Mouse (Mus musculus) intestine, embryonic 15.5 days (tissue): ENCODE data around the gene Gsto1. TPM values are rescaled to one million over a fixed set of nuclear protein-coding genes. Genes with fewer than 3 reads are reported as not detected.
A peak's percentile ranks its signal among the peaks of the same experiment; 100 is the strongest.
"Not testable (repeated sequence)": the region's sequence is repeated elsewhere in the genome, so short reads cannot be mapped to it uniquely, and the experiment has no call there.

Source experiments
- ATAC-seq: fragments of 200-750 bp; cut with Nextera tagmentation; 2 replicates; pipeline ENCODE4 v1.8.0; 2017; ENCODE audit warnings: moderate TSS enrichment, moderate library complexity
- H3K27ac ChIP-seq: fragments of 300-500 bp; sonication (generic); 2 replicates; pipeline ENCODE4 v1.5.1; 2015; ENCODE audit warnings: mild to moderate bottlenecking, inconsistent platforms
- H3K27me3 ChIP-seq: fragments of 300-500 bp; sonication (generic); replicated peaks from 2 replicates; pipeline ENCODE4 v1.6.1; 2015; ENCODE audit warnings: inconsistent platforms
- H3K36me3 ChIP-seq: fragments of 300-500 bp; sonication (generic); 2 replicates; pipeline ENCODE4 v1.6.1; 2015; ENCODE audit warnings: inconsistent platforms
- H3K4me1 ChIP-seq: fragments of 300-500 bp; sonication (generic); replicated peaks from 2 replicates; pipeline ENCODE4 v1.6.1; 2015; ENCODE audit warnings: inconsistent platforms
- H3K4me2 ChIP-seq: fragments of 300-500 bp; sonication (generic); replicated peaks from 2 replicates; pipeline ENCODE4 v1.6.1; 2015; ENCODE audit warnings: mild to moderate bottlenecking, inconsistent platforms
- H3K4me3 ChIP-seq: fragments of 300-500 bp; sonication (generic); replicated peaks from 2 replicates; pipeline ENCODE4 v1.5.1; 2015; ENCODE audit warnings: inconsistent platforms
- H3K9ac ChIP-seq: fragments of 300-500 bp; sonication (generic); 2 replicates; pipeline ENCODE4 v1.6.1; 2015; ENCODE audit warnings: inconsistent platforms
- H3K9me3 ChIP-seq: fragments of 300-500 bp; sonication (generic); 2 replicates; pipeline ENCODE4 v1.6.1; 2016; ENCODE audit warnings: inconsistent platforms
- WGBS: fragments of 180-500 bp; shearing (Covaris S2); methylation state at CpG from one replicate; pipeline ENCODE4 v1.1.7; 2015; 5-methylcytosine and 5-hydroxymethylcytosine counted together
- polyA plus RNA-seq: library from polyadenylated mRNA; unstranded; fragments of >200 nt; fragmentation: Nextera tagmentation; extraction: Ambion mirVana; gene quantifications from 2 replicates; pipeline ENCODE4 v1.2.1, GENCODE M21; 2015

Gene Gsto1
- polyA plus RNA-seq, 1 experiment from 2014 or later: 476 TPM

DNA sequence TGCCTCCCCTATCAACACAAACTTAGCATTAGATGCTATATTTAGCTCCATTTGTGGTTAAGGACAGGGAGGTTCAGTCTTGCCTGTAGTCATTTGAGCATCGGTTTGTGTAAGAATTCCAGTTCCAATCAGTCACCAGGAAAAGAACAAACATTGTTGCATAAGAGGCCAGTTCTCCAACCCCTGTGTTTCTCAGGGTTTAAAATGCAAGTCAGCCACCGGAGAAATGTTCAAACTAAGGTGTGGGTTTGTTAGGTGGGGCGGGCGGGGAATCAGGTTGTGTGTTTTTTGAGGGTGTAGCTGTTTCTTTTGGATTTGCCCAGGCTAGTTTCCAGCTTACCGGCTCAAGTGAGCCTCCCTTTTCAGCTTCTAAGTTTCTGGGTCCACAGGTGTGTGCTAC, 20.2 kb upstream of the Gsto1 start:
- WGBS: 72% methylated on average over 5 of the region's 5 CpGs
- Histone ChIP-seq H3K36me3 (no peaks in the 10 kb centered on the region), H3K9me3 (no peaks in the 10 kb centered on the region), H3K27me3 (peaks cover 4% of the 10 kb centered on the region; the same call in 1 of the 2 replicates), H3K27ac (no peak overlapping the region), H3K4me1 (peaks cover 5% of the 10 kb centered on the region; the same call in 1 of the 2 replicates), H3K4me3 (no peak overlapping the region), H3K4me2 (no peak overlapping the region), H3K9ac (no peak overlapping the region)
- ATAC-seq: no peak

DNA sequence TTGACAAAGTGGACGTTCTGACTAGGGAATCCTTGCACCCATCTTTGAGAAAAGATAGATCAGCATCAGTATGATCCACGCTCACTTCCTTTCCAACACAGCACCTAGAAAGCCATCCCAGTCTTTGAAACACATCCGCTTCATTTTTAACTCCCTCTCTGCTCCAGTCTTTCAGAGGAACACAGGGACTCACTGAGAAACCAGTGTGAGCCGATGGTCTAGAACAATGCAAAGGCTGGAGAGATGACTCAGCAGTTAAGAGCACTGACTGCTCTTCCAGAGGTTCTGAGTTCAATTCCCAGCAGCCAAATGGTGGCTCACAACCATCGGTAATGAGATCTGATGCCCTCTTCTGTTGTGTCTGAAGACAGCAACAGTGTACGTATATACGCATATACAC, 19.0 kb upstream of the Gsto1 start:
- no peak overlapping the region for H3K4me3 ChIP-seq
- 85% methylated on average over 7 of the region's 7 CpGs for WGBS
- H3K36me3 ChIP-seq: no peaks in the 10 kb centered on the region
- no peak overlapping the region for H3K4me2 ChIP-seq
- no peaks in the 10 kb centered on the region for H3K9me3 ChIP-seq
- H3K27me3 ChIP-seq: peaks cover 4% of the 10 kb centered on the region; the same call in 1 of the 2 replicates
- H3K4me1 ChIP-seq: peaks cover 5% of the 10 kb centered on the region; the same call in 1 of the 2 replicates
- no peak for ATAC-seq
- no peak overlapping the region for H3K27ac ChIP-seq
- H3K9ac ChIP-seq: no peak overlapping the region

- peak overlapping the region; percentile 41 for H3K4me3 ChIP-seq
- ATAC-seq: peak; percentile 95
- no peaks in the 10 kb centered on the region for H3K9me3 ChIP-seq
- H3K4me2 ChIP-seq: peak overlapping the region; percentile 84
- H3K27me3 ChIP-seq: peaks cover 4% of the 10 kb centered on the region; the same call in 1 of the 2 replicates
- WGBS: 5% methylated on average over 49 of the region's 49 CpGs
- 0 out of 2 replicates have a peak overlapping the region, but pooled peaks have one; percentile 2 for H3K9ac ChIP-seq
- H3K4me1 ChIP-seq: peaks cover 5% of the 10 kb centered on the region; the same call in 1 of the 2 replicates
- H3K36me3 ChIP-seq: no peaks in the 10 kb centered on the region
- H3K27ac ChIP-seq: no peak overlapping the region
These were observed 17.9 kb upstream of the Gsto1 start for GRCm38 (mm10) chr19:47836701-47837526.

DNA sequence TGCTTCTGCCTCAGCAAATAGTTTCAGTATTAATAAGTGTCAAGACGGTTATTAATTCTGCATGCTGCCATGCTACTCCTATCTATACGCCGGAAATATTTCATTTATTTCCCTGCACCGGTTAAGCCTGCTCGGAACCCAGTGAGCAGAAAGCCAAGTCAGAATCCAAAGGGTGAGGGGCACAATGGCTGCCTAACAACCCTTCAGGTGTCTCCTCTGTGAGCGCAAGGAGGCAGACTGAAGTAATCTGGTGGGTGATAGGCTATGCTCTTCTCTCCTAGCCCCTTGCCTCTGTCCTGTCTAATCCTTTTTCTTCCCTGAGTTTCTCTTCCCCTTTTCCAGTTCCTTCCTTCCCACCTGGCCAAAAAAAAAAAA, 17.3 kb upstream of the Gsto1 start:
- H3K9ac ChIP-seq: 0 out of 2 replicates have a peak overlapping the region, but pooled peaks have one; percentile 2
- no peaks in the 10 kb centered on the region for H3K36me3 ChIP-seq
- no peaks in the 10 kb centered on the region for H3K9me3 ChIP-seq
- H3K27ac ChIP-seq: no peak overlapping the region
- peak overlapping the region; percentile 84 for H3K4me2 ChIP-seq
- peaks cover 4% of the 10 kb centered on the region; the same call in 1 of the 2 replicates for H3K27me3 ChIP-seq
- H3K4me3 ChIP-seq: peak overlapping the region; percentile 41
- peak; percentile 74; the same call in 1 of the 2 replicates for ATAC-seq
- H3K4me1 ChIP-seq: peaks cover 5% of the 10 kb centered on the region; the same call in 1 of the 2 replicates
- under 1% methylated on average over 6 of the region's 6 CpGs for WGBS

- ATAC-seq, H3K9ac ChIP-seq, H3K4me3 ChIP-seq, H3K27ac ChIP-seq, H3K27me3 ChIP-seq, H3K36me3 ChIP-seq, H3K9me3 ChIP-seq, H3K4me1 ChIP-seq, H3K4me2 ChIP-seq: not testable (repeated sequence)
- WGBS: 84% methylated on average over 15 of the region's 15 CpGs
These were observed 13.5 kb upstream of the Gsto1 start for GRCm38 (mm10) chr19:47841234-47841633.

DNA sequence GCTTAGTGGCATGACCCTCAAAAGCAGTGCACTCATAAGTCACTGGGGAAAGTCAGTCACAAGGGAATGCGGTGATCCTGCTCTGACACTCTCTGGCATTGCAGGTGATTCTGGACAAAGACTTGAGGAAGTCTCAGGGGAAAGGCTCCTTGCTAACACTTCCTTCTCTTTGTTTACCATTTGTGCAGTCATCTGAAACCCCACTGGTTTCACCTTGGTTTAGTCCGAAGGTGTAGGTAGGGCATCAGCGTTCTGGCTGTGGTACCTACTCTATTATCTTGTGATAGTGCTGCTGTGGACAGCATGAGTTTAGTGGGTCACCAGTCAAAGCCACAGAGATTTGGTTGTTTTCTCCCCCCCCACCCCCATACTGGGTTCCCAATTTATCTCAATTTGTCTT, 5.0 kb upstream of the Gsto1 start:
- Histone ChIP-seq H3K4me2 (no peak overlapping the region), H3K4me1 (peaks cover 9% of the 10 kb centered on the region; the same call in 1 of the 2 replicates), H3K27me3 (no peaks in the 10 kb centered on the region), H3K27ac (no peak overlapping the region), H3K9ac (no peak overlapping the region), H3K36me3 (no peaks in the 10 kb centered on the region), H3K4me3 (no peak overlapping the region), H3K9me3 (no peaks in the 10 kb centered on the region)
- 89% methylated on average over 3 of the region's 3 CpGs for WGBS
- no peak for ATAC-seq

GRCm38 (mm10) chr19:47852131-47852530, 2.6 kb upstream of the Gsto1 start:
- H3K4me2 ChIP-seq, H3K4me3 ChIP-seq, H3K27me3 ChIP-seq, H3K27ac ChIP-seq, H3K9ac ChIP-seq, H3K36me3 ChIP-seq, H3K4me1 ChIP-seq, H3K9me3 ChIP-seq, ATAC-seq: not testable (repeated sequence)
- 80% methylated on average over 3 of the region's 3 CpGs for WGBS

GRCm38 (mm10) chr19:47853053-47853452, 1.7 kb upstream of the Gsto1 start:
- ATAC-seq: no peak
- Histone ChIP-seq H3K4me2 (no peak overlapping the region), H3K4me3 (no peak overlapping the region), H3K9me3 (no peaks in the 10 kb centered on the region), H3K4me1 (peaks cover 9% of the 10 kb centered on the region; the same call in 1 of the 2 replicates), H3K27me3 (no peaks in the 10 kb centered on the region), H3K9ac (no peak overlapping the region), H3K36me3 (no peaks in the 10 kb centered on the region), H3K27ac (no peak overlapping the region)
- WGBS: 84% methylated on average over 3 of the region's 3 CpGs

GRCm38 (mm10) chr19:47853951-47854795, 597 bp upstream of the Gsto1 start:
- peaks cover 9% of the 10 kb centered on the region; the same call in 1 of the 2 replicates for H3K4me1 ChIP-seq
- no peaks in the 10 kb centered on the region for H3K27me3 ChIP-seq
- H3K36me3 ChIP-seq: no peaks in the 10 kb centered on the region
- H3K9me3 ChIP-seq: no peaks in the 10 kb centered on the region
- ATAC-seq: peak; percentile 78
- H3K4me3 ChIP-seq: peak overlapping the region; percentile 70
- H3K27ac ChIP-seq: no peak overlapping the region
- peak overlapping the region; percentile 77 for H3K9ac ChIP-seq
- WGBS: 16% methylated on average over 13 of the region's 13 CpGs
- H3K4me2 ChIP-seq: peak overlapping the region; percentile 94

- H3K27me3 ChIP-seq: no peaks in the 10 kb centered on the region
- peaks cover 9% of the 10 kb centered on the region; the same call in 1 of the 2 replicates for H3K4me1 ChIP-seq
- no peak overlapping the region for H3K9ac ChIP-seq
- H3K4me3 ChIP-seq: no peak overlapping the region
- no peaks in the 10 kb centered on the region for H3K9me3 ChIP-seq
- WGBS: 81% methylated on average over 18 of the region's 18 CpGs
- no peak overlapping the region for H3K27ac ChIP-seq
- no peak overlapping the region for H3K4me2 ChIP-seq
- ATAC-seq: no peak
- no peaks in the 10 kb centered on the region for H3K36me3 ChIP-seq
These were observed 3.5 kb downstream of the Gsto1 start for GRCm38 (mm10) chr19:47857957-47858942.

GRCm38 (mm10) chr19:47859180-47859579, 4.4 kb downstream of the Gsto1 start:
- Histone ChIP-seq H3K36me3 (no peaks in the 10 kb centered on the region), H3K9ac (no peak overlapping the region), H3K4me3 (no peak overlapping the region), H3K27ac (no peak overlapping the region), H3K9me3 (no peaks in the 10 kb centered on the region), H3K27me3 (no peaks in the 10 kb centered on the region), H3K4me1 (peaks cover 5% of the 10 kb centered on the region; the same call in 1 of the 2 replicates), H3K4me2 (no peak overlapping the region)
- ATAC-seq: no peak
- WGBS: 74% methylated on average over 8 of the region's 8 CpGs
